Mouse (Mus musculus): ENCODE measurements around the gene Klhdc8a. TPM values are rescaled to one million over a fixed set of nuclear protein-coding genes. Genes with fewer than 3 reads are reported as not detected.

Gene Klhdc8a
- polyA plus RNA-seq, 1 experiment from 2014 or later = 6.7 TPM

- 49% methylated on average over 21 of the region's 21 CpGs for WGBS
- H3K9me3 ChIP-seq = no peaks in the 10 kb centered on the region
- no peaks in the 10 kb centered on the region for H3K36me3 ChIP-seq
- H3K4me2 ChIP-seq (replicated peaks) = no peak overlapping the region
- H3K4me1 ChIP-seq (replicated peaks) = peaks cover 71% of the 10 kb centered on the region
- no peak overlapping the region for H3K4me3 ChIP-seq (replicated peaks)
- no peak overlapping the region for H3K9ac ChIP-seq (replicated peaks)
- H3K27ac ChIP-seq = peak overlapping the region; percentile 68; the same call in 1 of the 2 replicates
- H3K27me3 ChIP-seq = no peaks in the 10 kb centered on the region
- ATAC-seq = no peak
These were observed 5.9 kb upstream of the Klhdc8a start for GRCm38 (mm10) chr1:132292318-132293129.

GRCm38 (mm10) chr1:132295506-132295905 is 2.9 kb upstream of the Klhdc8a start:
- Histone ChIP-seq H3K4me3 (replicated peaks) (no peak overlapping the region), H3K9ac (replicated peaks) (no peak overlapping the region), H3K27ac (peak overlapping the region; percentile 41; the same call in 1 of the 2 replicates), H3K4me1 (replicated peaks) (peaks cover 75% of the 10 kb centered on the region), H3K36me3 (no peaks in the 10 kb centered on the region), H3K27me3 (0 out of 2 replicates have a peak, but pooled peaks cover 4% of the 10 kb centered on the region), H3K9me3 (no peaks in the 10 kb centered on the region), H3K4me2 (replicated peaks) (no peak overlapping the region)
- ATAC-seq = no peak
- 61% methylated on average over 7 of the region's 7 CpGs for WGBS

GRCm38 (mm10) chr1:132296051-132296450 is 2.4 kb upstream of the Klhdc8a start:
- Histone ChIP-seq H3K27me3 (0 out of 2 replicates have a peak, but pooled peaks cover 4% of the 10 kb centered on the region), H3K9ac (replicated peaks) (no peak overlapping the region), H3K4me2 (replicated peaks) (no peak overlapping the region), H3K4me3 (replicated peaks) (no peak overlapping the region), H3K4me1 (replicated peaks) (peaks cover 72% of the 10 kb centered on the region), H3K36me3 (no peaks in the 10 kb centered on the region), H3K9me3 (no peaks in the 10 kb centered on the region), H3K27ac (peak overlapping the region; percentile 41; the same call in 1 of the 2 replicates)
- ATAC-seq = no peak
- WGBS = 72% methylated on average over 3 of the region's 3 CpGs

- Histone ChIP-seq H3K4me1 (replicated peaks) (peaks cover 75% of the 10 kb centered on the region), H3K9ac (replicated peaks) (peak overlapping the region; percentile 92), H3K27me3 (peaks cover 8% of the 10 kb centered on the region; the same call in 1 of the 2 replicates), H3K4me2 (replicated peaks) (peak overlapping the region; percentile 98), H3K4me3 (replicated peaks) (peak overlapping the region; percentile 65), H3K27ac (peak overlapping the region; percentile 84), H3K9me3 (no peaks in the 10 kb centered on the region), H3K36me3 (no peaks in the 10 kb centered on the region)
- peak; percentile 70 for ATAC-seq
- WGBS = under 1% methylated on average over 52 of the region's 71 CpGs
These were observed 507 bp downstream of the Klhdc8a start for GRCm38 (mm10) chr1:132298801-132299464.

- WGBS = 84% methylated on average over 5 of the region's 5 CpGs
- Histone ChIP-seq H3K27me3 (peaks cover 8% of the 10 kb centered on the region; the same call in 1 of the 2 replicates), H3K4me2 (replicated peaks) (peak overlapping the region; percentile 98), H3K9me3 (no peaks in the 10 kb centered on the region), H3K4me1 (replicated peaks) (peaks cover 76% of the 10 kb centered on the region), H3K4me3 (replicated peaks) (peak overlapping the region; percentile 65), H3K36me3 (no peaks in the 10 kb centered on the region), H3K27ac (no peak overlapping the region), H3K9ac (replicated peaks) (peak overlapping the region; percentile 92)
- ATAC-seq = no peak
These were observed 1.3 kb downstream of the Klhdc8a start for GRCm38 (mm10) chr1:132299744-132300143.

- Histone ChIP-seq H3K9me3 (no peaks in the 10 kb centered on the region), H3K36me3 (no peaks in the 10 kb centered on the region), H3K27me3 (peaks cover 11% of the 10 kb centered on the region; the same call in 1 of the 2 replicates), H3K4me2 (replicated peaks) (peak overlapping the region; percentile 98), H3K4me1 (replicated peaks) (peaks cover 66% of the 10 kb centered on the region), H3K4me3 (replicated peaks) (no peak overlapping the region), H3K27ac (no peak overlapping the region), H3K9ac (replicated peaks) (no peak overlapping the region)
- no peak for ATAC-seq
- 88% methylated on average over 5 of the region's 5 CpGs for WGBS
These were observed 2.8 kb downstream of the Klhdc8a start for GRCm38 (mm10) chr1:132301242-132301641.

- ATAC-seq = no peak
- Histone ChIP-seq H3K9ac (replicated peaks) (no peak overlapping the region), H3K27ac (no peak overlapping the region), H3K4me3 (replicated peaks) (no peak overlapping the region), H3K4me2 (replicated peaks) (peak overlapping the region; percentile 98; the same call in 1 of the 2 replicates), H3K4me1 (replicated peaks) (peaks cover 60% of the 10 kb centered on the region), H3K9me3 (no peaks in the 10 kb centered on the region), H3K36me3 (no peaks in the 10 kb centered on the region), H3K27me3 (peaks cover 13% of the 10 kb centered on the region; the same call in 1 of the 2 replicates)
- WGBS = 90% methylated on average over 9 of the region's 9 CpGs
These were observed 4.0 kb downstream of the Klhdc8a start for GRCm38 (mm10) chr1:132302341-132302866.

GRCm38 (mm10) chr1:132304618-132305214 is 6.3 kb downstream of the Klhdc8a start:
- Histone ChIP-seq H3K27me3 (peaks cover 11% of the 10 kb centered on the region; the same call in 1 of the 2 replicates), H3K4me3 (replicated peaks) (no peak overlapping the region), H3K4me1 (replicated peaks) (peaks cover 39% of the 10 kb centered on the region), H3K9me3 (no peaks in the 10 kb centered on the region), H3K4me2 (replicated peaks) (no peak overlapping the region), H3K9ac (replicated peaks) (no peak overlapping the region), H3K27ac (no peak overlapping the region), H3K36me3 (no peaks in the 10 kb centered on the region)
- no peak for ATAC-seq
- WGBS = 52% methylated on average over 9 of the region's 9 CpGs

- Histone ChIP-seq H3K4me3 (replicated peaks) (no peak overlapping the region), H3K27ac (no peak overlapping the region), H3K4me1 (replicated peaks) (peaks cover 27% of the 10 kb centered on the region), H3K4me2 (replicated peaks) (no peak overlapping the region), H3K9me3 (no peaks in the 10 kb centered on the region), H3K27me3 (peaks cover 10% of the 10 kb centered on the region; the same call in 1 of the 2 replicates), H3K9ac (replicated peaks) (no peak overlapping the region), H3K36me3 (no peaks in the 10 kb centered on the region)
- no peak; the same call in 1 of the 2 replicates for ATAC-seq
- WGBS = 42% methylated on average over 4 of the region's 4 CpGs
These were observed 7.7 kb downstream of the Klhdc8a start for GRCm38 (mm10) chr1:132306160-132306559.

GRCm38 (mm10) chr1:132306808-132307207 is 8.4 kb downstream of the Klhdc8a start:
- WGBS = 23% methylated on average over 4 of the region's 4 CpGs
- H3K9me3 ChIP-seq = no peaks in the 10 kb centered on the region
- no peaks in the 10 kb centered on the region for H3K36me3 ChIP-seq
- H3K4me3 ChIP-seq (replicated peaks) = no peak overlapping the region
- no peak; the same call in 1 of the 2 replicates for ATAC-seq
- H3K4me1 ChIP-seq (replicated peaks) = peaks cover 21% of the 10 kb centered on the region
- H3K9ac ChIP-seq (replicated peaks) = no peak overlapping the region
- H3K27ac ChIP-seq = no peak overlapping the region
- H3K4me2 ChIP-seq (replicated peaks) = no peak overlapping the region
- H3K27me3 ChIP-seq = peaks cover 8% of the 10 kb centered on the region; the same call in 1 of the 2 replicates

- H3K27me3 ChIP-seq = 0 out of 2 replicates have a peak, but pooled peaks cover 8% of the 10 kb centered on the region
- H3K9ac ChIP-seq (replicated peaks) = no peak overlapping the region
- H3K27ac ChIP-seq = no peak overlapping the region
- no peaks in the 10 kb centered on the region for H3K36me3 ChIP-seq
- WGBS = 84% methylated on average over 6 of the region's 6 CpGs
- no peak overlapping the region for H3K4me3 ChIP-seq (replicated peaks)
- H3K4me1 ChIP-seq (replicated peaks) = peaks cover 10% of the 10 kb centered on the region
- no peak for ATAC-seq
- no peak overlapping the region for H3K4me2 ChIP-seq (replicated peaks)
- no peaks in the 10 kb centered on the region for H3K9me3 ChIP-seq
These were observed 9.5 kb downstream of the Klhdc8a start for GRCm38 (mm10) chr1:132307962-132308361.
